Mouse (Mus musculus) heart, adult 2 months (tissue): ENCODE data around the gene Bud23.
A peak's percentile ranks its signal among the peaks of the same experiment; 100 is the strongest.

Experiments used
- CTCF ChIP-seq: fragments of 200-600 bp; IDR thresholded peaks from 2 replicates; pipeline ENCODE4 v1.8.1; 2022; ENCODE audit warnings: antibody characterized with exemption, mild to moderate bottlenecking, moderate library complexity
- EP300 ChIP-seq: fragments of 200-500 bp; IDR thresholded peaks from 2 replicates; pipeline ENCODE4 v1.6.1; 2011; ENCODE audit warnings: low read depth, low read length, control low read depth; ENCODE audit not compliant: insufficient read depth
- POLR2A ChIP-seq: fragments of 200-500 bp; IDR thresholded peaks from 2 replicates; pipeline ENCODE4 v1.6.1; 2011; ENCODE audit warnings: mild to moderate bottlenecking, low read depth, low read length, control low read depth; ENCODE audit not compliant: insufficient read depth

- TF ChIP-seq EP300 (peak; percentile 70), POLR2A (peak; percentile 93), CTCF (0 out of 2 replicates have a peak, but pooled peaks have one; percentile 8)
Measured at GRCm38 (mm10) chr5:135008671-135009589, 55.8 kb downstream of the Bud23 start, which contains the start of gene Abhd11.
